Mouse (Mus musculus): ENCODE measurements at regions not wholly inside any gene's neighbourhood (a gene's known extent, or its start where the extent isn't known, plus 50 kb on each side); places are given as distances from the start of the nearest gene placed in this dataset.

DNA sequence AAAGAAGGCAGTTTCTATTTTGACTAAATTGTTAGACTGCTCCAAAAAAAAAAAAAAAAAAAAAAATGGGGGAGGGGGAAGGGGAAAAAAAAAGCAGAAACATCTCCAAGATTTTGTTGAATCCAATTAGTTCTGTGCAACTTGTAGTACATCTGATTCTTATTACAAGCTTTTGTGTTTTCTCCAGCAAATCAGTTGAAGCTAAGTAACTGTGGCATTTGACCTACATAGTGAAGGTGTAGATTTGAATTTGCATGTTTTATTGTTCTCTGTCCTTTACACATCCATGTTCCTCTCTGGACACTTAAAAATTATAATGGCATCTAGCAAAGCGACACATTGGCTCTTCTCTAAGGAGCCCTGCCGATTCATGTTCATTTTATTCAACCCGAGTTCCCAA is 192.6 kb downstream of the Pax3 start:
- no peak for ATAC-seq
- WGBS = 80% methylated on average over 3 of the region's 3 CpGs
- H3K4me2 ChIP-seq (ENCODE audit: low read length) = no peak overlapping the region

GRCm38 (mm10) chr1:77998727-77999126 is 198.2 kb downstream of the Pax3 start:
- Histone ChIP-seq H3K27ac (ENCODE audit: low read depth, low read length) (no peak overlapping the region), H3K9ac (ENCODE audit: low read depth, low read length) (no peak overlapping the region), H3K4me2 (ENCODE audit: low read length) (no peak overlapping the region), H3K4me1 (ENCODE audit: control insufficient read depth, insufficient read depth, low read depth, low read length) (no peaks in the 10 kb centered on the region), H3K4me3 (ENCODE audit: low read length) (no peak overlapping the region), H3K36me3 (ENCODE audit: control insufficient read depth, insufficient read depth, low read length) (no peaks in the 10 kb centered on the region), H3K27me3 (replicated peaks; ENCODE audit: control insufficient read depth, insufficient read depth, low read length) (no peaks in the 10 kb centered on the region), H3K9me3 (ENCODE audit: control insufficient read depth, low read length) (no peaks in the 10 kb centered on the region)
- WGBS = 93% methylated on average over 3 of the region's 3 CpGs
- ATAC-seq = no peak

More for the DNA sequence above, 192.6 kb downstream of the Pax3 start:
- Histone ChIP-seq H3K27me3 (replicated peaks; ENCODE audit: control insufficient read depth, insufficient read depth, low read length) (no peaks in the 10 kb centered on the region), H3K4me1 (ENCODE audit: control insufficient read depth, insufficient read depth, low read depth, low read length) (no peaks in the 10 kb centered on the region), H3K36me3 (ENCODE audit: control insufficient read depth, insufficient read depth, low read length) (no peaks in the 10 kb centered on the region), H3K27ac (ENCODE audit: low read depth, low read length) (no peak overlapping the region), H3K9ac (ENCODE audit: low read depth, low read length) (no peak overlapping the region), H3K9me3 (ENCODE audit: control insufficient read depth, low read length) (no peaks in the 10 kb centered on the region), H3K4me3 (ENCODE audit: low read length) (no peak overlapping the region)

- Histone ChIP-seq H3K36me3 (ENCODE audit: control insufficient read depth, insufficient read depth, low read length) (no peaks in the 10 kb centered on the region), H3K27me3 (replicated peaks; ENCODE audit: control insufficient read depth, insufficient read depth, low read length) (peaks cover 2% of the 10 kb centered on the region), H3K4me3 (ENCODE audit: low read length) (no peak overlapping the region), H3K9me3 (ENCODE audit: control insufficient read depth, low read length) (no peaks in the 10 kb centered on the region), H3K9ac (ENCODE audit: low read depth, low read length) (no peak overlapping the region), H3K4me1 (ENCODE audit: control insufficient read depth, insufficient read depth, low read depth, low read length) (no peaks in the 10 kb centered on the region), H3K4me2 (ENCODE audit: low read length) (no peak overlapping the region), H3K27ac (ENCODE audit: low read depth, low read length) (no peak overlapping the region)
- ATAC-seq = no peak
- 78% methylated on average over 4 of the region's 4 CpGs for WGBS
Measured at GRCm38 (mm10) chr1:77981528-77981927, 215.4 kb downstream of the Pax3 start.

- 5% methylated on average over 7 of the region's 7 CpGs for WGBS
- Histone ChIP-seq H3K4me1 (ENCODE audit: control insufficient read depth, insufficient read depth, low read depth, low read length) (no peaks in the 10 kb centered on the region), H3K27me3 (replicated peaks; ENCODE audit: control insufficient read depth, insufficient read depth, low read length) (peaks cover 2% of the 10 kb centered on the region), H3K27ac (ENCODE audit: low read depth, low read length) (no peak overlapping the region), H3K36me3 (ENCODE audit: control insufficient read depth, insufficient read depth, low read length) (no peaks in the 10 kb centered on the region), H3K9me3 (ENCODE audit: control insufficient read depth, low read length) (no peaks in the 10 kb centered on the region), H3K9ac (ENCODE audit: low read depth, low read length) (no peak overlapping the region), H3K4me2 (ENCODE audit: low read length) (no peak overlapping the region), H3K4me3 (ENCODE audit: low read length) (no peak overlapping the region)
- ATAC-seq = no peak
Measured at GRCm38 (mm10) chr1:77978696-77979095, 218.2 kb downstream of the Pax3 start.

DNA sequence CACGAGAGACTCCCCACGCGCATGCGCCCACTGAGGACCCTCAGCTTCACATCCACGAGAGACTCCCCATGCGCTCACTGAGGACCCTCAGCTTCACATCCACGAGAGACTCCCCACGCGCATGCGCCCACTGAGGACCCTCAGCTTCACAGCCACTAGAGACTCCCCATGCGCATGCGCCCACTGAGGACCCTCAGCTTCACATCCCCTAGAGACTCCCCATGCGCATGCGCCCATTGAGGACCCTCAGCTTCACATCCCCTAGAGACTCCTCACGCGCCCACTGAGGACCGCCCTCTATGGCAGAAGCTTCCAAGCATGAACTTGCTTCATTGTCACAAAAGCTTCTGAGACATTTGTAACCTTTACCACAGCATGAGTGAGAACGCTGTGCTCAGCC is 221.0 kb downstream of the Pax3 start:
- Histone ChIP-seq H3K4me2 (ENCODE audit: low read length) (no peak overlapping the region), H3K36me3 (ENCODE audit: control insufficient read depth, insufficient read depth, low read length) (no peaks in the 10 kb centered on the region), H3K9me3 (ENCODE audit: control insufficient read depth, low read length) (no peaks in the 10 kb centered on the region), H3K27me3 (replicated peaks; ENCODE audit: control insufficient read depth, insufficient read depth, low read length) (peaks cover 2% of the 10 kb centered on the region), H3K9ac (ENCODE audit: low read depth, low read length) (no peak overlapping the region), H3K4me3 (ENCODE audit: low read length) (no peak overlapping the region), H3K27ac (ENCODE audit: low read depth, low read length) (no peak overlapping the region), H3K4me1 (ENCODE audit: control insufficient read depth, insufficient read depth, low read depth, low read length) (no peaks in the 10 kb centered on the region)
- WGBS = 95% methylated on average over 18 of the region's 18 CpGs
- ATAC-seq = no peak

- H3K36me3 ChIP-seq (ENCODE audit: control insufficient read depth, insufficient read depth, low read length) = no peaks in the 10 kb centered on the region
- H3K27me3 ChIP-seq (replicated peaks; ENCODE audit: control insufficient read depth, insufficient read depth, low read length) = no peaks in the 10 kb centered on the region
- H3K4me2 ChIP-seq (ENCODE audit: low read length) = peak overlapping the region; percentile 37; the same call in 1 of the 2 replicates
- WGBS = 5% methylated on average over 9 of the region's 9 CpGs
- H3K9ac ChIP-seq (ENCODE audit: low read depth, low read length) = no peak overlapping the region
- H3K4me1 ChIP-seq (ENCODE audit: control insufficient read depth, insufficient read depth, low read depth, low read length) = no peaks in the 10 kb centered on the region
- no peak overlapping the region for H3K4me3 ChIP-seq (ENCODE audit: low read length)
- H3K9me3 ChIP-seq (ENCODE audit: control insufficient read depth, low read length) = no peaks in the 10 kb centered on the region
- no peak overlapping the region for H3K27ac ChIP-seq (ENCODE audit: low read depth, low read length)
- ATAC-seq = peak; percentile 48; the same call in 1 of the 2 replicates
Measured at GRCm38 (mm10) chr1:77972301-77972717, 224.6 kb downstream of the Pax3 start.

DNA sequence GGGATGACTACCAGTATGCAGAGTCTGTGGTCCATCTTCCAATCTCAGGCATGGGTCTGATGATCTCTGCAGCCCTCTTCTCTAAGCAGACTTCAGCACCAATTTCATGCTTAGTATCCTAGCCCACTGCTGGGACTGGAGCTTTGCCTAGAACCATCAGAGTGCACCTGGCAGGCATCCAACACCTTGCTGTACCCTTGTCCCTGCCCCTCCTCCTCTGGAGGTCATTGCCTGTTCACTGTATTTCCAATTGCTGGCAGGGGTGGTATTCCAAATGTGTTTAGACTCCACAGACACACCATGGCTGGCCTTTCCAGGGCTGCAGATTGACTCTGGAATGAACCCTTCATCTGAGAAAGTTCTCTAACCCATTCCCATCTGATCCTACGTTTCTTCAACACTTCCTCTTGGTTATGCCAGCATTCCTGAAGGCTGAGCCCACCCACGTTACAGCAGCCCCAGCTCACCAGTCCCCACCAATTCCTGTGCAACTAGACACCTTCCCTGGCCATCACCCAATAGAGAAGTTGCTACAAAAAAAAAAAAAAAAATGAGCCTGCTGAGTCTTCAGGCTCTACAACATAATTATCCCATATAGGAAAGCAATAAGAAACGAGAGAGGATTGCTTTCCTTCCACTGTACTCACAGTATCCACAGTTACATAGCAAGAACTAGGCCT is 232.1 kb downstream of the Pax3 start:
- no peaks in the 10 kb centered on the region for H3K36me3 ChIP-seq (ENCODE audit: control insufficient read depth, insufficient read depth, low read length)
- WGBS = 61% methylated on average over 3 of the region's 3 CpGs
- no peaks in the 10 kb centered on the region for H3K4me1 ChIP-seq (ENCODE audit: control insufficient read depth, insufficient read depth, low read depth, low read length)
- no peak overlapping the region for H3K4me3 ChIP-seq (ENCODE audit: low read length)
- no peaks in the 10 kb centered on the region for H3K27me3 ChIP-seq (replicated peaks; ENCODE audit: control insufficient read depth, insufficient read depth, low read length)
- no peak overlapping the region for H3K9ac ChIP-seq (ENCODE audit: low read depth, low read length)
- no peak overlapping the region for H3K27ac ChIP-seq (ENCODE audit: low read depth, low read length)
- peak; percentile 14; the same call in 1 of the 2 replicates for ATAC-seq
- H3K9me3 ChIP-seq (ENCODE audit: control insufficient read depth, low read length) = no peaks in the 10 kb centered on the region
- no peak overlapping the region for H3K4me2 ChIP-seq (ENCODE audit: low read length)

GRCm38 (mm10) chr1:77959309-77959708 is 237.6 kb downstream of the Pax3 start:
- no peaks in the 10 kb centered on the region for H3K4me1 ChIP-seq (ENCODE audit: control insufficient read depth, insufficient read depth, low read depth, low read length)
- no peak overlapping the region for H3K4me3 ChIP-seq (ENCODE audit: low read length)
- H3K9ac ChIP-seq (ENCODE audit: low read depth, low read length) = no peak overlapping the region
- ATAC-seq = no peak
- no peaks in the 10 kb centered on the region for H3K36me3 ChIP-seq (ENCODE audit: control insufficient read depth, insufficient read depth, low read length)
- no peak overlapping the region for H3K27ac ChIP-seq (ENCODE audit: low read depth, low read length)
- no peak overlapping the region for H3K4me2 ChIP-seq (ENCODE audit: low read length)
- H3K27me3 ChIP-seq (replicated peaks; ENCODE audit: control insufficient read depth, insufficient read depth, low read length) = no peaks in the 10 kb centered on the region
- WGBS = 83% methylated on average over 1 of the region's 1 CpGs
- no peaks in the 10 kb centered on the region for H3K9me3 ChIP-seq (ENCODE audit: control insufficient read depth, low read length)

DNA sequence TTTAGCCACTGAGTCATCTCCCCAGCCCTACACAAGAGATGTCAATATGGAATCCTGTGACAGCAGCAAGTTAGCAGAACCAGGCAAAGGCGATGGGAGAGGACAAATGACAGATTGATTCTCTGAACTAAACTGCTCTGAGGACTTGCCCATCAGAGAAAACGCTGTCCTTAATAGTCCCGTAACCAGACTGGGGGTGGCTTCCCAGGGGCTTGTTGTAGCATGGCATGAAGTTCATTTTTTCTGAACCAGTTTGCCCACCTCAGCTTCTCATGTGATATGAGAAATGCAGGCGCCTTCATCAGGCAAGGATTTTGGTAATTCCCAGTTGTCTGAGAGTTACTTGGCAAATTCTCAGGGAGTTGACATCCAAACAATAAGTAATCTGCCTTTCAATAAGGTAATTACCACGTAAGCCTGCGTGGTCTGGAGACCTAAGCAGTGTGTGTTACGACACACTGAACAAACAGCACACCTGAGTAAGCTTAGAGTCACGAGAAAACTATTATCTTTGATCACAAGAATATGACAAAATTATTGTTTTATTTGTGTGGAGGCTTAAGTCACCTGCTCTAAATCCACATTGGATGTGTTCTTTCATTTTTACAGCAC is 239.7 kb downstream of the Pax3 start:
- no peaks in the 10 kb centered on the region for H3K36me3 ChIP-seq (ENCODE audit: control insufficient read depth, insufficient read depth, low read length)
- no peak for ATAC-seq
- H3K9me3 ChIP-seq (ENCODE audit: control insufficient read depth, low read length) = no peaks in the 10 kb centered on the region
- WGBS = 73% methylated on average over 8 of the region's 8 CpGs
- no peaks in the 10 kb centered on the region for H3K4me1 ChIP-seq (ENCODE audit: control insufficient read depth, insufficient read depth, low read depth, low read length)
- H3K4me3 ChIP-seq (ENCODE audit: low read length) = no peak overlapping the region
- no peaks in the 10 kb centered on the region for H3K27me3 ChIP-seq (replicated peaks; ENCODE audit: control insufficient read depth, insufficient read depth, low read length)
- H3K4me2 ChIP-seq (ENCODE audit: low read length) = no peak overlapping the region
- H3K27ac ChIP-seq (ENCODE audit: low read depth, low read length) = no peak overlapping the region
- H3K9ac ChIP-seq (ENCODE audit: low read depth, low read length) = no peak overlapping the region
